Mouse (Mus musculus) liver, postnatal 0 days (tissue): ENCODE data around the gene Efemp2.

ENCODE experiments used
- CTCF ChIP-seq: sonication (generic); IDR thresholded peaks from 2 replicates; pipeline ENCODE4 v1.5.1; 2016; ENCODE audit warnings: antibody characterized with exemption, low read depth
- EP300 ChIP-seq: IDR thresholded peaks from 2 replicates; pipeline ENCODE4 v1.6.1; 2016; ENCODE audit warnings: antibody characterized with exemption, low read depth, mild to moderate bottlenecking

- no peak for TF ChIP-seq CTCF
- TF ChIP-seq EP300, result no peak
Measured at GRCm38 (mm10) chr19:5444371-5444908, 29.3 kb upstream of the Efemp2 start.
